Mouse (Mus musculus) left cerebral cortex, adult 18-20 months (tissue): ENCODE results near the gene Usp49. TPM values are rescaled to one million over a fixed set of nuclear protein-coding genes. Genes with fewer than 3 reads are reported as not detected.
"Not testable (repeated sequence)": the region's sequence is repeated elsewhere in the genome, so short reads cannot be mapped to it uniquely, and the experiment has no call there.

Experiments used
- DNase-seq, 2 experiments: peaks; one replicate each; pipeline ENCODE4 v3.0.0; 2021 to 2022; ENCODE audit warnings: low spot score in 2 of 2, mixed read lengths in 1 of 2
- long read RNA-seq, 2 experiments: library from polyadenylated mRNA; stranded (forward); transcript quantifications; one replicate each; pipeline ENCODE4 v2.0.0; 2021
- total RNA-seq, 2 experiments: library from RNA; stranded (reverse); gene quantifications; 2 replicates each; pipeline ENCODE4 v1.2.3; 2021

The Usp49 gene
- total RNA-seq = 10 to 100 TPM in 1 of 2 experiments, 1 to 10 TPM in 1; 8.0 to 11.3 TPM
- long read RNA-seq, experiment 1, partial matches to known transcripts = 0 of 2 reads
- long read RNA-seq, experiment 1, other reads (novel, unspliced or antisense) = 2 of 2 reads
- long read RNA-seq, experiment 2, partial matches to known transcripts = 0 of 1 reads
- long read RNA-seq, experiment 2, other reads (novel, unspliced or antisense) = 1 of 1 reads

GRCm38 (mm10) chr17:47630678-47631065 lies at the start of gene Usp49:
TSS of gene Usp49 (plus strand) at chr17:47630690.
- DNase-seq = no peak

DNA sequence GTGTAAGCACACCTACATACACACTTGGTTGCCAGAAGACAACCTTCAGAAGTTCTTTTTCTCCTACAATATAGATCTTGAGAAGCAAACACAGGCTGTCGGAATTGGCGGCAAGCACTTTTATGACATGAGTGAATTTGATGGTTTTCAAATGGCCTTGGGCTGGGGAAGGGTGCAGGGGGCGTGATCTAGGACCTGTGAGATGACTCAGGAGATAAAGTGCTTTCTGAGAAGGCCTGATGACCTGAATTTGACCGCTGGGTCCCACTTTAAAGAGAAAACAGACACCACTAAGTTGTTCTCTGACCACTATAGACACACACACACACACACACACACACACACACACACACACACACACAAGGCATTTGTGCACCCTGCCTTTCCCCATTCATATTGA lies 49.5 kb upstream of the Usp49 start:
- DNase-seq = no peak

GRCm38 (mm10) chr17:47588517-47588916 lies 42.0 kb upstream of the Usp49 start:
- no peak for DNase-seq

GRCm38 (mm10) chr17:47591073-47591472 lies 39.4 kb upstream of the Usp49 start:
- no peak for DNase-seq

GRCm38 (mm10) chr17:47593215-47593853 lies 37.2 kb upstream of the Usp49 start:
- DNase-seq = peak; percentile 91 to 94

- no peak for DNase-seq
Measured at GRCm38 (mm10) chr17:47593854-47594182, 36.7 kb upstream of the Usp49 start.

- peak; percentile 28 to 39 for DNase-seq
Measured at GRCm38 (mm10) chr17:47594183-47594968, 36.1 kb upstream of the Usp49 start.

- DNase-seq = no peak
Measured at GRCm38 (mm10) chr17:47594969-47595247, 35.6 kb upstream of the Usp49 start.

DNA sequence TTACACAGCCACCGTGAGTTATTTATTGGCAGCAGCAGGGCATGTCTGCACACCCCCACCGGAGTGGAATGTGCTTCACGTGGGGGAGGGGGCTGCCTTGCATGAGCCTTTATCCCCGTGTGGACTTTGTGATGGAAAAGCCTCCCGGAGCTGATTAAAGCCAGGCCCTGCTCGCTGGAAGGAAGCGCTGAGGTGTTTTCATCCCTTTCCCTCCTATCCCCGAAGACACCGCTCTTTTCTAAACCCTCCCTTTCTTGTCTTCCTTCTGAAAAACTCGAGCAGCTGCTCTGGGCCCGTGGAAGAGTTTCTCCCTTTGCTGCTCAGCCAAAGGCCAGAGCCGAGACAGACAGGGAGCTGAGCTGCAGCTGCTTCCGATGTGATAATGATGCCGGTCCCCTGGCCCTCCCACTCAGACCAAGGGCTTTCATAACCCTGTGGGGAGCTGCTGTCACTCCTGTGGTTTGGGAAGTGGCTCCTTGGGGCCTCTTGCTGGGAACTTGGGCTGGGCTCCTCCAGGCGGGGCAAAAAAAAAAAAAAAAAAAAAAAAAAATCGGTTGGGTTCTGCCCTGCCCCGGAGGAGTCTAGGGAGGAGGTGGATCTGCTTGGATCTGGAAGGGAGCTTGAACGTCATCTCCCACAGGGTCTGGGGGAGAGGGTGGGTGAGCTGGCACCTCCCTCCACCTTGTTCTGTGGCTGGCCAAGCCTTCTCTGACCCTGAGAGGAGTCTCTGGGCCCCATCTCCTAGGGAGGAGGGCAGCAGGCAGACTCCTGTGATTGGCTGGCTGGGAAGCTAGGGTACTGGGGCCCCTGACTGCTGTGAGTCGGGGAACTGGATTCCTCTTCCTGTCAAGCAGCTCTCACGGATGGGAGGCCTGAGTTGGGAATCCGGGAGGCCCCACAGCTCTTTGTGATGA lies 35.0 kb upstream of the Usp49 start:
- no peak for DNase-seq

DNA sequence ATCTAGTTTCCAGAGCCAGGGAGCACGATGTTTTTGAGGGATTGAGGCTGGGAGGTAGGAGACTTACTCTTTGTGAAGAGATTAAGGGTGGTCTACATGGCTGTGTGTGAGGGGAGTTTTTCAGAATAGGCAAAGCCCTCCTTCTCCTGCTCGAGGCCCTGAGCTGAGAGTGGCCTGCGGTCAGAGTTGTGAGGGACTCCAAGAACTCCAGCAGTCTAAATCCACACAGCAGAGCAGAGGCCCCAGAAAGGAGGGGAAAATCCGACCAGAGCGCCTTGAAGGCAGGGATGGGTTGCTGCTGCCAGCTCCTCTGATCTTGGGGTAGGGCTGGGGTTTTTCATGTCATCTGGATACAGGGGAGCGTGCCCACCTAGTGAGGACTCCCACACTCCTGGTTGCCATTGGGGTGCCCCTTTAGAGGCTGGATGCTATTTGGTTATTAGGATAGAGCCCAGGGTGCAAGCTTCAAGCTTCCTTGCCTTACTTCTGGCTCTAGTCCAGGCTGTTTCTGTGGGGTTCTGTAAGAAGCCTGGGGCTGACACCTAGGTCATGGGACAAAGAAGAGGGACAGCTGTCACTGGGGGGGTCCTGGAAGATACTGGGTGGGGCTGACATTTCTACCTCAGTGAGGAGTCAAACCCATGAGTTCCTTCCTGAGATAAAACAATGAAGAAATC lies 34.2 kb upstream of the Usp49 start:
- DNase-seq = no peak

DNA sequence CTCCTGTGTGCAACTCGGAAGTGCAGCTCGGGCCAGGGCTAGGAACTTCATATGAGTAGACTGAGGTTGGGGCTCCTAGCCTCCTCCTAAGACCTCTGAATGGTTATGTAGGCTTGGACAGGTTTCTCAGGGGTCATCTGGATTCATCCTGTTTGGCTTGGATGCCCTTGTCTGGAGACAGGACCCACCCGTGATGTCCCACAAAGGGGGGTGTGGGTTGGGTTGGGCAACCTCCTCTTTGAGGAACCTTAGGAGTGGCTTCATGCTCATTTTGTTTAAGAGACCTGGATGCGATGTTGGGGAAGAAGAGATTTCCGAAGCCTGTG lies 33.7 kb upstream of the Usp49 start:
- DNase-seq = no peak

DNA sequence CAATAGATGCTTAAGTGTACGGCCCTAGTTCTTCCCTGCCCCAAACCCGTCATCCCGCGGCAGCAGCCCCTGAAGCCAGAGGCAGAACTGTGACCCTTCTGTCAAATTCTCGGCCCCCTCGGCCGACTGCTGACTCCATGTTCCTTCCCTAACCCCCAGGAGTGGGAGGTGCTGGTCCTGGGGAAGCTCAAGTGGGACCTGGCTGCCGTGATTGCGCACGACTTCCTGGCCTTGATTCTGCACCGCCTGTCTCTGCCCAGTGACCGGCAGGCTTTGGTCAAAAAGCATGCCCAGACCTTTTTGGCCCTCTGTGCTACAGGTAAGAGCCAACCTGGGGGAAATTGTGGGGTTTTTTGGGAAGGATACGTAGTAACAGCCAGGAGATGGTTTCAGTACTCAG lies 33.2 kb upstream of the Usp49 start:
- no peak for DNase-seq

GRCm38 (mm10) chr17:47597838-47598579 lies 32.5 kb upstream of the Usp49 start:
- DNase-seq = no peak

DNA sequence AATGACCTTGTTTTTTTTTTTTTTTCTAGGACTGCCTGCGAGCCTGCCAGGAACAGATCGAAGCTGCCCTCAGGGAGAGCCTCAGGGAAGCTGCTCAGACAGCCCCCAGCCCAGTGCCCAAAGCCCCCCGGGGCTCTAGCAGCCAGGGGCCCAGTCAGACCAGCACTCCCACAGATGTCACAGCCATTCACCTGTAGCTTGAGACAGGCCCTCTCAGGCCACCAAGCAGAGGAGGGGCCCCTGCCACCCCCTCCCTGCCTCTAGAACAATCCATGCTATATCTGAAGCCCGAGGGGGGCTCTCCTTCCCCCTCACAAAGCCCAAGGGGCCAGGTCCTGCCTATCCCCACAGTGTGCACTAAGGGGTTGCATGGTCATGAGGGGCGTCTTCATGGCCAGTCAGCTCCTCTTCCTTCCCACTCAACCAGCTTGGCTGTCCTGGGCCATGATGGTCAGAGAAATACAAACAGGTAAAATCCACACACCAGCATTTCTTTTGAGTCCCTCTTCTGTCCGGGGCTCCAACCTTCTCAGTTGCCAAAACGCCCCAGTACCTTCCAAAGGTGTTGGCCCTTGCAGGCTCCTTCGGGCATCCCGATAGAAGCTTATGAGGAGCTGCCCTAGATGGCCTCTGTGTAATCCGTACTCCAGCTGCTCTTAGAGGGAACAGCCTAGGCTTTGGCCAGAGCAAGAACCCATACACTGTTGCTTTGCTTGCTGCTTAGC lies 31.7 kb upstream of the Usp49 start:
- DNase-seq = not testable (repeated sequence)

- no peak for DNase-seq
Measured at GRCm38 (mm10) chr17:47599511-47600297, 30.8 kb upstream of the Usp49 start.

GRCm38 (mm10) chr17:47600601-47601388 lies 29.7 kb upstream of the Usp49 start:
- no peak for DNase-seq

DNA sequence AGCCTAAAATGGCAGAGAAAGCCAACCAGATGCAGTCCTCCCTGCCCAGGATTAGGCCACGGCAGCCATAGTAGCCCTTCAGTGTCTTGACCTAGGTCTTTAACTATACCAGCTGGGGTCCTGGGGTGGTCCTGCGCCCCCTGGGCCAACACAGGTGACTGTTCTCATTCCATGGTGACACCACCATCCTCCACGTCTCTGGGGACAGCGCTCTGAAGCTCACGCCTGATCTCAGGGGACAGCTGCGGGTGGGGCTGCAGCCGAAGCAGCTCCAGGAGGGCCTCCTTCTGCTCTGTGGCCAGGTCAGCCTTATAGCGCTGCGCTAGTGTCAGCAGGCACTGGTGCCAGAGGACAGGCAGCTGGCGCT lies 29.1 kb upstream of the Usp49 start:
- DNase-seq = no peak

DNA sequence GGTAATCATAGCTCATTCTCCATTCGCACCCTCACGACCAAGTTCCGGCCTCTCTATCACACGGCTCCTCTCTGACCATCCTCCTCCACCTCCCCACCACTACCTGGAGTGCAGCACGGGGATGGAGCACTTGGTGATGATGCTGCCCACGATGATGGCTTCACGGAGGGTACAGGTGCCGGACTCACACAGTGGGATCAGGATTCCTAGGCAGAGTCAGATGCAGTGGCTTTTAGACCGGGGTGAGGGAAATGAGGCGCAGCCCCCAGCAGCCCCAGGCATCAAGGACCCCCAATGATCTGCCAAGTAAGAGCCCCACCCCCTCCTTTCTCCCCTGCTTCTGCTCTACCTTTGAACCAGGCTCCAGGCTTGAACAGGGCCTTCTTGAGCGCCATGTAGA lies 28.2 kb upstream of the Usp49 start:
- DNase-seq = no peak
